Mouse (Mus musculus) layer of hippocampus, adult 18-20 months (tissue): ENCODE results near the gene Serinc1. TPM values are rescaled to one million over a fixed set of nuclear protein-coding genes. Genes with fewer than 3 reads are reported as not detected.
A peak's percentile ranks its signal among the peaks of the same experiment; 100 is the strongest.

Source experiments
- DNase-seq, 2 experiments: peaks; one replicate each; pipeline ENCODE4 v3.0.0; 2022; ENCODE audit warnings: low spot score in 2 of 2
- total RNA-seq, 2 experiments: library from RNA; stranded (reverse); gene quantifications; 2 replicates each; pipeline ENCODE4 v1.2.3; 2021

Gene Serinc1
- total RNA-seq, 2 experiments from 2014 or later: 917 to 928 TPM

- DNase-seq: peak; percentile 95 to 97
Measured at GRCm38 (mm10) chr10:57485908-57486541, 46.3 kb downstream of the Serinc1 start, which contains the start of gene Hsf2. TSS of gene Hsf2 (plus strand) at chr10:57486385.

GRCm38 (mm10) chr10:57484741-57485140, 47.6 kb downstream of the Serinc1 start:
- no peak for DNase-seq

- no peak for DNase-seq
Measured at GRCm38 (mm10) chr10:57481717-57482116, 50.6 kb downstream of the Serinc1 start.

GRCm38 (mm10) chr10:57477121-57477843, 55.0 kb downstream of the Serinc1 start:
- DNase-seq: no peak

Other genes with a start within 250 kb of the Serinc1 start
- 10 to 100 TPM; 30.2 to 31.3 TPM for gene Hsf2, start 46.1 kb downstream of the Serinc1 start, total RNA-seq
- 10 to 100 TPM; 13.0 to 14.0 TPM for gene Pkib, start 99.5 kb upstream of the Serinc1 start, total RNA-seq